Mouse (Mus musculus) CH12.LX (cell line): ENCODE results near the gene Olfr205. TPM values are rescaled to one million over a fixed set of nuclear protein-coding genes. Genes with fewer than 3 reads are reported as not detected.
"Not testable (repeated sequence)": the region's sequence is repeated elsewhere in the genome, so short reads cannot be mapped to it uniquely, and the experiment has no call there.

Experiments used
- DNase-seq: peaks from one replicate; pipeline ENCODE4 v3.0.0-alpha.2; 2013; ENCODE audit errors: extremely low read depth
- H3K27ac ChIP-seq: 2 replicates; pipeline ENCODE4 v1.5.1; 2012; ENCODE audit warnings: low read depth, mild to moderate bottlenecking, control low read depth, moderate library complexity; ENCODE audit not compliant: insufficient read depth
- H3K27me3 ChIP-seq: replicated peaks from 2 replicates; pipeline ENCODE3; 2012; ENCODE audit warnings: inconsistent platforms
- H3K36me3 ChIP-seq, 2 experiments: replicated peaks in 1 of 2; 2 replicates each; pipeline versions ENCODE3 to v1.6.1; 2012; ENCODE audit warnings: inconsistent platforms in 1 of 2, low read length in 1 of 2, mild to moderate bottlenecking in 1 of 2, mixed read lengths in 1 of 2, moderate library complexity in 1 of 2; ENCODE audit not compliant: control insufficient read depth in 1 of 2, insufficient read depth in 1 of 2
- H3K4me1 ChIP-seq, 2 experiments: 2 replicates each; pipeline ENCODE4 v1.6.1; 2012; ENCODE audit warnings: inconsistent platforms in 1 of 2, moderate library complexity in 1 of 2; ENCODE audit not compliant: insufficient read depth in 2 of 2, control insufficient read depth in 1 of 2
- H3K4me2 ChIP-seq: 2 replicates; pipeline ENCODE4 v1.6.1; 2012; ENCODE audit warnings: low read depth, mild to moderate bottlenecking, control low read depth; ENCODE audit not compliant: poor library complexity, insufficient read depth, severe bottlenecking
- H3K4me3 ChIP-seq, 3 experiments: fragments of 150-350 bp in 1 of 3; sonication (generic) in 1 of 3; replicated peaks in 1 of 3; 2 replicates each; pipeline versions ENCODE3 to v1.5.1; 2011 to 2012; ENCODE audit warnings: low read depth in 2 of 3, low read length in 2 of 3, mild to moderate bottlenecking in 2 of 3, moderate library complexity in 2 of 3, control low read depth in 1 of 3, improper control_type of control experiment in 1 of 3, inconsistent platforms in 1 of 3, mixed read lengths in 1 of 3; ENCODE audit not compliant: poor library complexity in 1 of 3
- H3K79me2 ChIP-seq: replicated peaks from 2 replicates; pipeline ENCODE4 v1.6.1; 2012; ENCODE audit warnings: mild to moderate bottlenecking, moderate library complexity; ENCODE audit not compliant: control insufficient read depth, poor library complexity, insufficient read depth, severe bottlenecking; ENCODE audit errors: extremely low read depth
- H3K9ac ChIP-seq: 2 replicates; pipeline ENCODE4 v1.6.1; 2012; ENCODE audit warnings: low read depth, mild to moderate bottlenecking, control low read depth, moderate library complexity; ENCODE audit not compliant: insufficient read depth
- H3K9me3 ChIP-seq: replicated peaks from 2 replicates; pipeline ENCODE3; 2012; ENCODE audit warnings: low read length, inconsistent platforms, mixed read lengths
- BHLHE40 ChIP-seq: IDR thresholded peaks from 2 replicates; pipeline ENCODE4 v1.6.1; 2011; ENCODE audit warnings: mild to moderate bottlenecking, low read depth, low read length, improper control_type of control experiment
- CHD1 ChIP-seq: IDR thresholded peaks from 2 replicates; pipeline ENCODE4 v1.6.1; 2012; ENCODE audit warnings: low read depth, low read length, improper control_type of control experiment, inconsistent platforms
- CHD2 ChIP-seq: IDR thresholded peaks from 2 replicates; pipeline ENCODE4 v1.6.1; 2011; ENCODE audit warnings: low read length, improper control_type of control experiment
- CTCF ChIP-seq, 2 experiments: IDR thresholded peaks in 1 of 2; conservative IDR thresholded peaks in 1 of 2; 2 replicates each; pipeline ENCODE4 v1.5.1; 2011 to 2012; ENCODE audit warnings: low read depth in 2 of 2, low read length in 2 of 2, improper control_type of control experiment in 1 of 2, inconsistent platforms in 1 of 2, mild to moderate bottlenecking in 1 of 2, moderate library complexity in 1 of 2
- E2F4 ChIP-seq: IDR thresholded peaks from 2 replicates; pipeline ENCODE4 v1.6.1; 2011; ENCODE audit warnings: low read depth, low read length, improper control_type of control experiment; ENCODE audit not compliant: insufficient replicate concordance
- GABPA ChIP-seq: IDR thresholded peaks from 2 replicates; pipeline ENCODE4 v1.6.1; 2012; ENCODE audit warnings: low read depth, low read length, improper control_type of control experiment, inconsistent platforms; ENCODE audit not compliant: insufficient replicate concordance
- HCFC1 ChIP-seq: IDR thresholded peaks from 2 replicates; pipeline ENCODE4 v1.6.1; 2012; ENCODE audit warnings: low read depth, mild to moderate bottlenecking, inconsistent platforms, low read length, improper control_type of control experiment
- IRF4 ChIP-seq: IDR thresholded peaks from 2 replicates; pipeline ENCODE4 v1.6.1; 2014; ENCODE audit warnings: low read depth, mild to moderate bottlenecking, inconsistent platforms, low read length, improper control_type of control experiment
- JUND ChIP-seq: conservative IDR thresholded peaks from 2 replicates; pipeline ENCODE4 v1.6.1; 2011; ENCODE audit warnings: low read depth, low read length, improper control_type of control experiment
- KAT2A ChIP-seq: IDR thresholded peaks from 2 replicates; pipeline ENCODE4 v1.6.1; 2012; ENCODE audit warnings: low read length, improper control_type of control experiment, inconsistent platforms; ENCODE audit not compliant: insufficient replicate concordance
- MAFK ChIP-seq: IDR thresholded peaks from 2 replicates; pipeline ENCODE4 v1.6.1; 2011; ENCODE audit warnings: low read length, improper control_type of control experiment; ENCODE audit not compliant: insufficient replicate concordance
- MAX ChIP-seq: IDR thresholded peaks from 2 replicates; pipeline ENCODE4 v1.6.1; 2011; ENCODE audit warnings: low read length, improper control_type of control experiment
- MEF2A ChIP-seq: IDR thresholded peaks from 2 replicates; pipeline ENCODE4 v1.6.1; 2014; ENCODE audit warnings: low read depth, mild to moderate bottlenecking, inconsistent platforms, low read length, improper control_type of control experiment, borderline replicate concordance
- NELFE ChIP-seq: IDR thresholded peaks from 2 replicates; pipeline ENCODE4 v1.6.1; 2011; ENCODE audit warnings: low read depth, low read length, improper control_type of control experiment
- NRF1 ChIP-seq: IDR thresholded peaks from 2 replicates; pipeline ENCODE4 v1.6.1; 2014; ENCODE audit warnings: low read depth, mild to moderate bottlenecking, inconsistent platforms, low read length, improper control_type of control experiment, moderate library complexity
- PAX5 ChIP-seq: IDR thresholded peaks from 2 replicates; pipeline ENCODE4 v1.6.1; 2012; ENCODE audit warnings: low read length, inconsistent platforms, mixed read lengths
- POLR2A ChIP-seq: IDR thresholded peaks from 2 replicates; pipeline ENCODE4 v1.6.1; 2011; ENCODE audit warnings: low read depth, mild to moderate bottlenecking, improper control_type of control experiment, low read length
- POLR2AphosphoS2 ChIP-seq: IDR thresholded peaks from 2 replicates; pipeline ENCODE4 v1.6.1; 2011; ENCODE audit warnings: low read depth, low read length, improper control_type of control experiment
- RCOR1 ChIP-seq: conservative IDR thresholded peaks from 2 replicates; pipeline ENCODE4 v1.6.1; 2012; ENCODE audit warnings: low read depth, mild to moderate bottlenecking, inconsistent platforms, low read length, improper control_type of control experiment
- SIN3A ChIP-seq: IDR thresholded peaks from 2 replicates; pipeline ENCODE4 v1.6.1; 2012; ENCODE audit warnings: low read length, improper control_type of control experiment, inconsistent platforms
- SMC3 ChIP-seq: IDR thresholded peaks from 2 replicates; pipeline ENCODE4 v1.6.1; 2011; ENCODE audit warnings: low read depth, low read length, improper control_type of control experiment
- TBP ChIP-seq: conservative IDR thresholded peaks from 2 replicates; pipeline ENCODE4 v1.6.1; 2011; ENCODE audit warnings: low read depth, low read length, improper control_type of control experiment
- TCF12 ChIP-seq: IDR thresholded peaks from 2 replicates; pipeline ENCODE4 v1.6.1; 2014; ENCODE audit warnings: low read depth, mild to moderate bottlenecking, inconsistent platforms, low read length, improper control_type of control experiment
- UBTF ChIP-seq: IDR thresholded peaks from 2 replicates; pipeline ENCODE4 v1.6.1; 2012; ENCODE audit warnings: low read depth, mild to moderate bottlenecking, inconsistent platforms, low read length, improper control_type of control experiment, moderate library complexity
- USF1 ChIP-seq: IDR thresholded peaks from 2 replicates; pipeline ENCODE4 v1.6.1; 2014; ENCODE audit warnings: low read depth, mild to moderate bottlenecking, inconsistent platforms, low read length, improper control_type of control experiment
- USF2 ChIP-seq: conservative IDR thresholded peaks from 2 replicates; pipeline ENCODE4 v1.6.1; 2011; ENCODE audit warnings: low read depth, low read length, improper control_type of control experiment
- ZC3H11A ChIP-seq: IDR thresholded peaks from 2 replicates; pipeline ENCODE4 v1.6.1; 2012; ENCODE audit warnings: low read depth, mild to moderate bottlenecking, inconsistent platforms, low read length, improper control_type of control experiment
- ZMIZ1 ChIP-seq: IDR thresholded peaks from 2 replicates; pipeline ENCODE4 v1.6.1; 2012; ENCODE audit warnings: low read depth, mild to moderate bottlenecking, inconsistent platforms, low read length, improper control_type of control experiment
- ZNF384 ChIP-seq: IDR thresholded peaks from 2 replicates; pipeline ENCODE4 v1.6.1; 2012; ENCODE audit warnings: low read depth, low read length, improper control_type of control experiment, inconsistent platforms
- dilution Hi-C: fragments of 300-500 bp; cut with MboI; formaldehyde crosslinking; loops from 2 replicates; pipeline ENCODE4 v1.14.3; 2020; ENCODE audit warnings: low sequenced_read_pairs; ENCODE audit not compliant: extremely low pct_unique_long_range_greater_than_20kb, extremely low pct_ligation_motif_present
- in situ Hi-C: fragments of 300-500 bp; cut with MboI; formaldehyde crosslinking; loops from 3 replicates; pipeline ENCODE4 v1.14.3; 2019; ENCODE audit warnings: low sequenced_read_pairs, low pct_ligation_motif_present, low pct_unique_long_range_greater_than_20kb, mixed read lengths
- polyA plus RNA-seq: library from polyadenylated mRNA; unstranded; fragments of >175 nt; gene quantifications from 2 replicates; pipeline ENCODE4 v1.2.1, GENCODE M21; 2012; ENCODE audit warnings: low read depth; ENCODE audit not compliant: insufficient read length
- total RNA-seq, 2 experiments: library from RNA; depleted of rRNA; stranded (reverse); fragments of 300-350 nt in 1 of 2; fragments of >200 nt in 1 of 2; gene quantifications; 2 replicates each; pipeline ENCODE4 v1.2.3; 2012 to 2014

The Olfr205 gene
- total and polyA plus RNA-seq, 3 experiments: not detected

DNA sequence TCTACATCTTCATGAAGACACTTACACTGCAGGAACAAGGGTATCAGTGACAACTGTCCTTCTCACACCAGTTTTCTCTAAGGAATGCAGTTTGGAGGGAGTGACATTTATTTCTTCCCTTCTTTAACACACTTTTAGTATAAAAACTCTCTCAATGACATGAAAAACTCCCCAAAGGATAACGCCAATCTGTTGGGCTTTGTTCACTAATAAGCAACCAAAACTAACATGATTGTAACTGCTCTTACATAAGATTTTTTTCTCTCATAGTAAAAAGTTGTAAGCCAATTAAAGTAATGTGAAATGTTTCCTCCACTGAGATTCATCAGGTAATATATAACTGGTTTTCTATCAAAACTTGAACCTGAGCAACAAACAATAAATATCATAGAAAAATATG is 18.2 kb upstream of the Olfr205 start, which contains the start of gene Olfr206:
Gene Olfr206, minus strand, starts transcription at position 101 of the 400 bp plus-strand sequence.
- DNase-seq: no peak
- no peak within 1 kb of the TSS for H3K27ac ChIP-seq
- H3K4me1 ChIP-seq: no peaks in the 10 kb centered on the region
- H3K36me3 ChIP-seq: no peaks in the 10 kb centered on the region
- H3K79me2 ChIP-seq: no peaks in the 10 kb centered on the region
- dilution Hi-C loops: no loop called here
- H3K9ac ChIP-seq: no peak within 1 kb of the TSS
- no peaks in the 10 kb centered on the region for H3K9me3 ChIP-seq
- no peak within 1 kb of the TSS for H3K4me3 ChIP-seq
- TF ChIP-seq JUND (no peak), BHLHE40 (no peak), PAX5 (no peak), NELFE (no peak), KAT2A (no peak), HCFC1 (no peak), CHD1 (no peak), NRF1 (no peak), UBTF (no peak), SIN3A (no peak), MEF2A (no peak), ZC3H11A (no peak)
- TF ChIP-seq, all 38 proteins: peak for 0
- H3K27me3 ChIP-seq: no peaks in the 10 kb centered on the region
- H3K4me2 ChIP-seq: no peak within 1 kb of the TSS
- in situ Hi-C loops: no loop called here

- H3K4me1 ChIP-seq, H3K4me3 ChIP-seq, in situ Hi-C loops, H3K36me3 ChIP-seq, H3K27me3 ChIP-seq, H3K9me3 ChIP-seq, dilution Hi-C loops, H3K79me2 ChIP-seq, H3K9ac ChIP-seq, H3K27ac ChIP-seq, H3K4me2 ChIP-seq: not testable (repeated sequence)
- TF ChIP-seq ZNF384: peak; percentile 37; the same call in 1 of the 2 replicates
- peak; percentile 2 for DNase-seq
Measured at GRCm38 (mm10) chr16:59323262-59323661, 7.7 kb downstream of the Olfr205 start.

GRCm38 (mm10) chr16:59318148-59318547 is 12.8 kb downstream of the Olfr205 start, which contains the start of gene Olfr204:
Olfr204 (minus strand) TSS chr16:59318248.
- Histone ChIP-seq H3K9ac (no peak within 1 kb of the TSS), H3K79me2 (no peaks in the 10 kb centered on the region), H3K27ac (no peak within 1 kb of the TSS), H3K4me3 (no peak within 1 kb of the TSS), H3K4me2 (no peak within 1 kb of the TSS), H3K9me3 (no peaks in the 10 kb centered on the region), H3K27me3 (no peaks in the 10 kb centered on the region), H3K36me3 (no peaks in the 10 kb centered on the region), H3K4me1 (no peaks in the 10 kb centered on the region)
- no peak for DNase-seq
- in situ Hi-C loops: no loop called here
- dilution Hi-C loops: no loop called here
- no peak for TF ChIP-seq E2F4
- TF ChIP-seq USF2: no peak
- TF ChIP-seq MAX: no peak
- no peak for TF ChIP-seq NELFE
- TF ChIP-seq CHD2: no peak
- TF ChIP-seq SMC3: no peak
- TF ChIP-seq ZMIZ1: no peak
- no peak for TF ChIP-seq GABPA
- no peak for TF ChIP-seq POLR2A
- no peak for TF ChIP-seq TCF12
- TF ChIP-seq USF1: no peak
- TF ChIP-seq MAFK: no peak
- TF ChIP-seq TBP: no peak
- TF ChIP-seq RCOR1: no peak
- TF ChIP-seq IRF4: no peak
- TF ChIP-seq ZNF384: no peak
- no peak for TF ChIP-seq NRF1
- TF ChIP-seq CTCF (conservative IDR thresholded peaks at IDR 0.05 in 1 of 2, IDR thresholded peaks at IDR 0.05 in 1 of 2; ENCODE audit: low read depth in 2 of 2, low read length in 2 of 2): no peak
- no peak for TF ChIP-seq POLR2AphosphoS2
